Mouse (Mus musculus) bone marrow macrophage, adult 2 months (primary cell): ENCODE data around the gene Psmb3.
"Not testable (repeated sequence)": the region's sequence is repeated elsewhere in the genome, so short reads cannot be mapped to it uniquely, and the experiment has no call there.

Experiments used
- CTCF ChIP-seq: IDR thresholded peaks from 2 replicates; pipeline ENCODE4 v1.5.1; 2012; ENCODE audit warnings: low read depth, mild to moderate bottlenecking, low read length, moderate library complexity
- POLR2A ChIP-seq: IDR thresholded peaks from 2 replicates; pipeline ENCODE4 v1.6.1; 2012; ENCODE audit warnings: mild to moderate bottlenecking, low read depth, low read length, borderline replicate concordance

DNA sequence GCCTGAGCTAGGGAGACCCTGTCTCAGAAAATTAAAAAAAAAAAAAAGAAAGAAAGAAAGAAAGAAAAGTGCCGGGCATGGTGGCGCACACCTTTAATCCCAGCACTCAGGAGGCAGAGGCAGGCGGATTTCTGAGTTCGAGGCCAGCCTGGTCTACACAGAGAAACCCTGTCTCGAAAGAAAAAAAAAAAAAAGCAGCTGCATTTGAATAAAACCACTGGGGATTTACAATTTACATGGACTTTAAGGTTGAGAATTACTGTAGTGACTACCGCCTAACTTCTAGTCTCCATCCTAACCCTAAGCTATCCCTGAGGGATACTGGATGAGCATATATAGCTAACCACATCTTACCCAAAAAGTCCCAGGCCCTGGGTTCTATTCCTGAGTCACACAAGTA lies 45.2 kb upstream of the Psmb3 start:
- not testable (repeated sequence) for TF ChIP-seq CTCF, POLR2A
